Mouse (Mus musculus): ENCODE data around the gene Atp1a4.

Atp1a4 gene

GRCm38 (mm10) chr1:172258314-172258713 lies at the start of gene Atp1a4:
TSS of gene Atp1a4 (minus strand) at chr1:172258414.
- no peak for DNase-seq

GRCm38 (mm10) chr1:172307936-172308335 lies 49.7 kb upstream of the Atp1a4 start:
- peak; percentile 8 for DNase-seq

GRCm38 (mm10) chr1:172306885-172307284 lies 48.7 kb upstream of the Atp1a4 start:
- peak; percentile 30 for DNase-seq

- DNase-seq = no peak
These were observed 48.0 kb upstream of the Atp1a4 start for GRCm38 (mm10) chr1:172306196-172306595.

- no peak for DNase-seq
These were observed 47.4 kb upstream of the Atp1a4 start for GRCm38 (mm10) chr1:172305635-172306034.

GRCm38 (mm10) chr1:172305153-172305552 lies 46.9 kb upstream of the Atp1a4 start:
- no peak for DNase-seq

GRCm38 (mm10) chr1:172304443-172304842 lies 46.2 kb upstream of the Atp1a4 start:
- peak; percentile 29 for DNase-seq

GRCm38 (mm10) chr1:172302851-172303250 lies 44.6 kb upstream of the Atp1a4 start:
- DNase-seq = no peak

- DNase-seq = no peak
These were observed 44.1 kb upstream of the Atp1a4 start for GRCm38 (mm10) chr1:172302311-172302710.

GRCm38 (mm10) chr1:172301180-172301579 lies 43.0 kb upstream of the Atp1a4 start:
- DNase-seq = no peak

- no peak for DNase-seq
These were observed 42.0 kb upstream of the Atp1a4 start for GRCm38 (mm10) chr1:172300247-172300646.

- no peak for DNase-seq
These were observed 41.3 kb upstream of the Atp1a4 start for GRCm38 (mm10) chr1:172299528-172299927.

- peak; percentile 65 for DNase-seq
These were observed 39.7 kb upstream of the Atp1a4 start, which contains the start of gene Atp1a2 for GRCm38 (mm10) chr1:172297611-172298537. TSS of gene Atp1a2 (minus strand) at chr1:172298064.

GRCm38 (mm10) chr1:172296816-172297510 lies 38.7 kb upstream of the Atp1a4 start:
- DNase-seq = no peak

GRCm38 (mm10) chr1:172295751-172296197 lies 37.6 kb upstream of the Atp1a4 start:
- DNase-seq = no peak

- DNase-seq = peak; percentile 56
These were observed 35.2 kb upstream of the Atp1a4 start for GRCm38 (mm10) chr1:172293449-172293848.

GRCm38 (mm10) chr1:172292880-172293279 lies 34.7 kb upstream of the Atp1a4 start:
- DNase-seq = no peak

- no peak for DNase-seq
These were observed 31.4 kb upstream of the Atp1a4 start for GRCm38 (mm10) chr1:172289617-172289946.

- no peak for DNase-seq
These were observed 30.8 kb upstream of the Atp1a4 start for GRCm38 (mm10) chr1:172288900-172289616.

GRCm38 (mm10) chr1:172286740-172287139 lies 28.5 kb upstream of the Atp1a4 start:
- DNase-seq = no peak

GRCm38 (mm10) chr1:172284221-172284620 lies 26.0 kb upstream of the Atp1a4 start:
- DNase-seq = peak; percentile 3

- DNase-seq = no peak
These were observed 24.9 kb upstream of the Atp1a4 start for GRCm38 (mm10) chr1:172283073-172283472.

Data from right cerebral cortex, postnatal 25 days (tissue).